8 mouse cellular contexts compared by ENCODE assay signal in genomic region chr7:31052251-31052635, GRCm38 (mm10). TPM values are rescaled to one million over a fixed set of nuclear protein-coding genes. Genes with fewer than 3 reads are reported as not detected.
DNase-seq lines count a peak whose midpoint lies in the region; ATAC-seq and TF ChIP-seq lines count a peak whose summit lies in the region.

No protein-coding gene starts in this region.

- no peaks in the 10 kb centered on the region for H3K9me3 ChIP-seq in limb, embryonic 15.5 days
- H3K9me3 ChIP-seq in stomach, postnatal 0 days (ENCODE audit: control insufficient read depth, low read length), result no peaks in the 10 kb centered on the region

- no peak overlapping the region for H3K27ac ChIP-seq in spleen, adult 2 months (ENCODE audit: insufficient read depth, low read length)
- H3K27ac ChIP-seq in limb, embryonic 15.5 days, result 0 out of 2 replicates have a peak overlapping the region, but pooled peaks have one; percentile 40
- H3K27ac ChIP-seq in stomach, postnatal 0 days (replicated peaks), result no peak overlapping the region

- DNase-seq in cerebellum, postnatal 36 days, result peak; percentile 26 to 31
- DNase-seq in cerebellum, adult 9-10 months, result no peak
- DNase-seq in spleen, adult 2 months (ENCODE audit: low read depth in 1 of 2, low spot score in 2 of 2), result no peak
- no peak for DNase-seq in spleen, postnatal 36 days (ENCODE audit: low spot score in 2 of 2)
- no peak for DNase-seq in stomach, postnatal 0 days (ENCODE audit: low spot score)
- DNase-seq in embryo, embryonic 10 days (ENCODE audit: low spot score), result no peak

- no peak for ATAC-seq in limb, embryonic 15.5 days (ENCODE audit: insufficient number of reproducible peaks, low FRiP score, low TSS enrichment, low read depth)
- ATAC-seq in stomach, postnatal 0 days (ENCODE audit: low FRiP score, low TSS enrichment), result no peak
- ATAC-seq in frontal cortex, adult (ENCODE audit: low TSS enrichment), result no peak

- H3K4me1 ChIP-seq in spleen, adult 2 months (ENCODE audit: control insufficient read depth, insufficient read depth, insufficient read length), result peaks cover 4% of the 10 kb centered on the region; the same call in 1 of the 2 replicates
- H3K4me1 ChIP-seq in limb, embryonic 15.5 days, result peaks cover 73% of the 10 kb centered on the region
- H3K4me1 ChIP-seq in stomach, postnatal 0 days (replicated peaks; ENCODE audit: control insufficient read depth, insufficient read depth), result peaks cover 3% of the 10 kb centered on the region

- WGBS in spleen, adult 2 months, result 11% methylated on average over 22 of the region's 22 CpGs
- 5% methylated on average over 22 of the region's 22 CpGs for WGBS in limb, embryonic 15.5 days
- 20% methylated on average over 22 of the region's 22 CpGs for WGBS in stomach, postnatal 0 days

- peak overlapping the region; percentile 16; the same call in 1 of the 2 replicates for H3K4me3 ChIP-seq in spleen, adult 2 months (ENCODE audit: extremely low read depth, insufficient read depth, insufficient read length)
- H3K4me3 ChIP-seq in limb, embryonic 15.5 days, result peak overlapping the region; percentile 27
- H3K4me3 ChIP-seq in stomach, postnatal 0 days (ENCODE audit: low read depth, low read length), result 0 out of 2 replicates have a peak overlapping the region, but pooled peaks have one; percentile 39

- H3K4me2 ChIP-seq in limb, embryonic 15.5 days, result peak overlapping the region; percentile 39
- peak overlapping the region; percentile 54 for H3K4me2 ChIP-seq in stomach, postnatal 0 days (replicated peaks; ENCODE audit: low read depth)

- no peak for TF ChIP-seq EP300 in stomach, postnatal 0 days (optimal IDR thresholded peaks at IDR 0.05)

- peaks cover 18% of the 10 kb centered on the region for H3K27me3 ChIP-seq in spleen, adult 2 months (ENCODE audit: control insufficient read depth, insufficient read depth, low read length)
- peaks cover 58% of the 10 kb centered on the region for H3K27me3 ChIP-seq in limb, embryonic 15.5 days
- H3K27me3 ChIP-seq in stomach, postnatal 0 days (ENCODE audit: control insufficient read depth, insufficient read depth, low read length), result 0 out of 2 replicates have a peak, but pooled peaks cover 3% of the 10 kb centered on the region

- 0 out of 2 replicates have a peak overlapping the region, but pooled peaks have one; percentile 15 for H3K9ac ChIP-seq in limb, embryonic 15.5 days
- 0 out of 2 replicates have a peak overlapping the region, but pooled peaks have one; percentile 4 for H3K9ac ChIP-seq in stomach, postnatal 0 days (ENCODE audit: low read length)

- no peaks in the 10 kb centered on the region for H3K36me3 ChIP-seq in spleen, adult 2 months (ENCODE audit: control insufficient read depth, insufficient read depth, low read length)
- no peaks in the 10 kb centered on the region for H3K36me3 ChIP-seq in limb, embryonic 15.5 days
- no peaks in the 10 kb centered on the region for H3K36me3 ChIP-seq in stomach, postnatal 0 days (ENCODE audit: control insufficient read depth, insufficient read depth, low read length)

- TF ChIP-seq CTCF in spleen, adult 2 months (IDR thresholded peaks at IDR 0.05; ENCODE audit: extremely low read depth, insufficient read depth, insufficient read length, insufficient replicate concordance), result no peak
- TF ChIP-seq CTCF in stomach, postnatal 0 days (IDR thresholded peaks at IDR 0.05; ENCODE audit: low read depth), result no peak

- TF ChIP-seq POLR2A in spleen, adult 2 months (IDR thresholded peaks at IDR 0.05; ENCODE audit: low read depth, low read length), result no peak

RNA-seq across cellular contexts. Expression of gene Fxyd7, which starts 1.0 kb away (rescaled TPM):
- polyA plus RNA-seq in spleen, adult 2 months (2012; rRNA removed), result 1.1 and 1.2 TPM in 2 replicates
- 13.1 and 19.0 TPM in 2 replicates for polyA plus RNA-seq in limb, embryonic 15.5 days (2015; fragmentation: Nextera tagmentation; extraction: Ambion mirVana)
- 19.9 and 20.3 TPM in 2 replicates for polyA plus RNA-seq in stomach, postnatal 0 days (2015; fragmentation: Nextera tagmentation; extraction: Ambion mirVana)

RNA-seq across cellular contexts. Expression of gene Fxyd1, which starts 4.8 kb away (rescaled TPM):
- polyA plus RNA-seq in spleen, adult 2 months (2012; rRNA removed), result 60.6 and 67.6 TPM in 2 replicates
- 107 and 155 TPM in 2 replicates for polyA plus RNA-seq in limb, embryonic 15.5 days (2015; fragmentation: Nextera tagmentation; extraction: Ambion mirVana)
- 177 and 187 TPM in 2 replicates for polyA plus RNA-seq in stomach, postnatal 0 days (2015; fragmentation: Nextera tagmentation; extraction: Ambion mirVana)

RNA-seq across cellular contexts. Expression of gene Lgi4, which starts 6.9 kb away (rescaled TPM):
- polyA plus RNA-seq in spleen, adult 2 months (2012; rRNA removed), result 0.92 and 1.0 TPM in 2 replicates
- polyA plus RNA-seq in limb, embryonic 15.5 days (2015; fragmentation: Nextera tagmentation; extraction: Ambion mirVana), result 0.58 and 0.88 TPM in 2 replicates
- 0.46 and 0.87 TPM in 2 replicates for polyA plus RNA-seq in stomach, postnatal 0 days (2015; fragmentation: Nextera tagmentation; extraction: Ambion mirVana)

RNA-seq across cellular contexts. Expression of gene Fxyd5, which starts 10.0 kb away (rescaled TPM):
- polyA plus RNA-seq in spleen, adult 2 months (2012; rRNA removed), result 168 and 181 TPM in 2 replicates
- polyA plus RNA-seq in limb, embryonic 15.5 days (2015; fragmentation: Nextera tagmentation; extraction: Ambion mirVana), result 42.3 and 52.6 TPM in 2 replicates
- polyA plus RNA-seq in stomach, postnatal 0 days (2015; fragmentation: Nextera tagmentation; extraction: Ambion mirVana), result 13.3 and 16.0 TPM in 2 replicates

RNA-seq across cellular contexts. Expression of gene Fxyd3, which starts 24.3 kb away (rescaled TPM):
- 0.94 and 1.8 TPM in 2 replicates for polyA plus RNA-seq in spleen, adult 2 months (2012; rRNA removed)
- polyA plus RNA-seq in limb, embryonic 15.5 days (2015; fragmentation: Nextera tagmentation; extraction: Ambion mirVana), result 76.1 and 91.8 TPM in 2 replicates
- 1,122 and 1,152 TPM in 2 replicates for polyA plus RNA-seq in stomach, postnatal 0 days (2015; fragmentation: Nextera tagmentation; extraction: Ambion mirVana)

Comparison
In these comparisons a context has a peak if more than half of its experiments do, and no peak if none do; other contexts are left out.
1. DNase-seq: peak in cerebellum, postnatal 36 days (2 of 2); none in cerebellum, adult 9-10 months (single experiment), spleen, adult 2 months (0 of 2), spleen, postnatal 36 days (0 of 2), stomach, postnatal 0 days (single experiment) and embryo, embryonic 10 days (single experiment).
2. Peak in every context shown above with its lines, with median percentiles within 50 percentile points of each other: H3K4me3 ChIP-seq.